Mouse (Mus musculus) cerebellum, adult 8-10 months (tissue): Measurements from ENCODE around the gene Cpm.

ENCODE experiments used
- DNase-seq: peaks from one replicate; pipeline ENCODE4 v3.0.0; 2022

The Cpm gene

GRCm38 (mm10) chr10:117677494-117678236 is 48.4 kb downstream of the Cpm start:
- no peak for DNase-seq

DNA sequence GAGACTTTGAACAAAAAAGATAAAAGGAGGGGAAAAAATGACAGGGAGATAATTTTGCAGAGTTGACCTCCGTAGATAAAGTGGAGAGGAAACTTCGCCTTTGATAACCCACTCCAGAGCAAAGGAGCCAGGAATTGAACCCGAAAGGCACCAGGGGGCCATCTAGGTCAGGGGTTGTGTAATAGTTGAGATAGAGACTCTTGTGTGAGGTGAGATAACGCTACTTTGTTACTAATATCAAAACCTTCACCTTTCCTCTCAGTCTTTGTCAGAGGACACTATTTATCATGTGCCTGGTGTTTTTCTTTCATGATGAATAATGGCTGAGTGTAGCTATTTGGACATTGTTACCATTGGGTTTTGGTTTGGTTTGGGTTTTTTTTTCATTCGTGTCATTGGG is 49.1 kb downstream of the Cpm start:
- DNase-seq, result no peak

DNA sequence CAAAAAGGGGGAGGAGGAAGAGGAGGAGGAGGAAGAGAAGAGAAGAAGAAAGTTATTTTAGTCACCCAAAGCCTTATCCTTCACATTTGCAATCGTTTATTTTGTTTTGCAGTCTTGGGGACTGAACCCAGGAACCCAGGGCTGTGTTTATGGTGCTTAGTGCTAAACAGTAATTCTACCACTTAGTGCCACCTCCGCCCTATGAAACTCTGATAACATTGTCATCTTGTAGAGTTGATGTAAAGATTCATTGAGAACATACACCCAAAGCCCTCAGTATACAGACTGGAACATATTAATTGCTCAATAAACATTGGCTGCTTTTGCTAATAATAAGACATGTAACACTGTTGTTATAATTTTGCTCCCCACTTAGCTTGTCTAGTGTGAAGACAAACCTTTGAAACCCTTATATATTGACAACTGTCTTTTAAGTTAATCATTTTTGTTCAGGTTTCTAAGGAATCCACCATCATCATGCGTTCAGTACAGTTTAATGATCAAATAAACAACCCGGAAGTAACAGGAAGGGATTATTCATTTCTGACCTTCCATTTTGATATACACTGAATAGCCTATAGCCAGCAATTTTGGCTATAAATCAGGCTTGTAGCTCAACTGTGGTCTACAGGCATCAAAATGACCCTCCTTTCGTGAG is 49.9 kb downstream of the Cpm start:
- no peak for DNase-seq

GRCm38 (mm10) chr10:117679963-117680473 is 50.7 kb downstream of the Cpm start:
- no peak for DNase-seq

DNA sequence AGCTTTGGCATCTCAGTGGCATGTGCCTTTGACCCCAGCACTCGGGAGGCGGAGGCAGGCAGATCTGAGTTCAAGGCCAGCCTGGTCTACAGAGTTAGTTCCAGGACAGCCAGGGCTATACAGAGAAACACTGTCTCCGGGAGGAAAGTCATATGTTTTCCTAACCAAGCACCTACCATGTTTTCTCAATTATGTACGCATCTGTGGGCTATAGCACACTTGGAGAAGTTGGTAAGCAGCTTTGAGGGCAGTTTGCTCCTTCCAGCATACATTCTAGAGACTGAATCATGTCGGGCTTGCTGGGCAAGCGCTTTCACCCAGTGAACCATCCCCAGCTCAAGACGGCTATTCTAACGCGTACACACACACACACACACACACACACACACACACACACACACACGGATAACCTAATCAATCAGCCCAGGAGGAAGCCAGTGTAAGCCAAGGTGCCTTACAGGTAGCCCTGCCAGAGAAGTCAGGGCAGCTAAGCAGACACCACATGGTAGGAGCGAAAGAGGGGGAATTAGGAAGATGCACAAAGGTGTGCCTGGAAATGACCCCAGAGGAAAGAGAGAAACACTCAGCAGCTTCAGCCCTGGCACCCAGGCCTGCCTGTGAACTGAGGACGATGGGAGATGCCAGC is 51.7 kb downstream of the Cpm start:
- no peak for DNase-seq

DNA sequence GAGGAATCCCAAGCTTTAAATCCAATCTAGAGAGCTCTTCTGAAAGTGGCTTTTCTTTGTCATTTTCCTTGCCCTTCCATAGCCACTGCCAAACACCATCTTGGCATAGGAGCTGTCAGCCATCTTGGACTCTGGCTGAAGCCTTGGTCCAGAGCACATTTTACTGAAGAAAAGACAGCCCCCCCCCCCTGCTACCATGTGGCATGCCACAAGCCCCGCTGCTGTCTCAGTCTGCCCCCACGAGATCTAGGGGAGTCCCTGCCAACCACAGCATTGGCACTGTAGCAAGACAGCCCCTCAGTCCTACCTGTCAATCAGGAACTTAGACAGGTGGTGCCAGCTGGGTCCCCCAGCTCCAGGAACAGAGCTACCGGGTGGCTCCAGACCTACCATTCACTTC is 52.2 kb downstream of the Cpm start:
- DNase-seq, result no peak

- no peak for DNase-seq
Observed at GRCm38 (mm10) chr10:117681999-117682857, 52.9 kb downstream of the Cpm start.

DNA sequence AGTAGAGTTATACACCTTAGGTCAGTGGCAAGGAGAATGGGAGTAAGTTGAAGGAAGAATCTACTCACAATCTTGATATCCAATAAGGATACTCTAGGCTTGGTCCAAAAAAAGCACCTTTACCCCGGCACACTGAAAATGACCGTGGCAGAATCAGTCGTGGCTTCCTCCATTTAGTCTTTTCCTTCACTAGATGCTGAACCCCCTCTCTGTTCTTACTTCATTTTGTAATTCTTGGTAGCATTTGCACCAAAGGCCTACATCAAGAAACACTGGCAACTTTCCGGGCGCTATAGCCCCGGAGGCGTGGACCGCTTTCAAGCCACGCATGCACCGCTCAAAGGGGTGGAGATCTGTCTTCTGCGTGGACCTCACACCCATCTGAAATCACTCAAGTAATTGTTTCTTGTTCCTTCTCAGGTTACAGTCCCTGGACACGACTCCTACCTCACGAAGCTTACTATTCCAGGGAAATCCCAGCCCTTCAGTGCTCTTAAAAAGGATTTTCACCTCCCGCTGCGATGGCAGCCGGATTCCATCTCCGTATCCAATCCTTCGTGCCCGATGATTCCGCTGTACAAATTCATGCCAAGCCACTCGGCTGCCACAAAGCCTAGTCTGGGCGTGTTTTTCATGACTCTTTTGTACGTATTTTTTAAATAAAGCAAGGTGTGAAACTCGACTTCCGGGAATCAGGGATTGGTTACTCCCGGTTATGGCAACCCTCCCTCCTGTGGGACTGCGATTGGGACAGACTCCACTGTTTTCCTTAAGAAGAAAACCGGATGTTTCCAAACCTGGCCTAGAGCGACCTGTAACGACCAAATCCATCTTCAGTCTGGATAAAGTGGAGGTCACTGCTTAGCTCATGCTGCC is 53.8 kb downstream of the Cpm start:
- DNase-seq, result no peak

- DNase-seq, result no peak
Observed at GRCm38 (mm10) chr10:117683734-117684037, 54.4 kb downstream of the Cpm start.

DNA sequence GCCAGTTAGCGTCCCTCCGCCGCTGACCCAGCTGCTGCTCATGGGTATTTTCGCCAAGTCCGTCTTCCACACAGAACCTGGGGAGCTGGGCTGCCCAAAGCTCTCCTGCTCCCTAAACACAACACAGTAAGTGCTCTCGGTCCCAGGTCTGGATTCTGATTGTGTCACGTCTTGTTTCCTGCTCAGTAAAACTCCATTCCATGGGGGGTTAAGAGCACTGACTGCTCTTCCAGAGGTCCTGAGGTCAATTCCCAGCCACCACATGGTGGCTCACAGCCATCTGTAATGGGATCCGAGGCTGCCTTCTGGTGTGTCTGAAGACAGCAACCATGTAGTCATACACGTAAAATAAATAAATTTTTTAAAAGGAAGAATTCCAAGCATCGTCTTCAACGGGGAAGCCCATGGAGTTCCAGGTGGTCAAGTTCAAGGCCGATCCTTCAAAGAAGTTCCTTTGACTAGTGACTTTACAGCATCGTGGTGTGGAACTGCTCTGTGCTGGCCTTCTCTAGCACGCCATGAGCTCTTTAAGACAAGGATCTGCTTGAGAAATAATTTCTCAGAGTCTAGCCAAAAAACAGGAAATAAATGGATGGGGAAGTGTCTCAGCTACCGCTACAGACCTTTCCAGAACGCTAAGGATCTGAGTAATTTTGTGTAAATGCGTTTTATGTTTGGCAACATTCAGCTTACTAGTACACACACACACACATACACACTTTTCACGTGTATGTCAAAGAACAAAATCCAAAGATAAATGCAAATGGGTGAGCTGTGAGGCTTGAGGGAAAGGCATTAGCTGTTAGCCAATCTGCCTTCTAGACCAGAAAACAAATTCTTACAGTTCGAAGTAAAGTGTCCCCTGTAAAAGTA is 55.2 kb downstream of the Cpm start:
- DNase-seq, result no peak

DNA sequence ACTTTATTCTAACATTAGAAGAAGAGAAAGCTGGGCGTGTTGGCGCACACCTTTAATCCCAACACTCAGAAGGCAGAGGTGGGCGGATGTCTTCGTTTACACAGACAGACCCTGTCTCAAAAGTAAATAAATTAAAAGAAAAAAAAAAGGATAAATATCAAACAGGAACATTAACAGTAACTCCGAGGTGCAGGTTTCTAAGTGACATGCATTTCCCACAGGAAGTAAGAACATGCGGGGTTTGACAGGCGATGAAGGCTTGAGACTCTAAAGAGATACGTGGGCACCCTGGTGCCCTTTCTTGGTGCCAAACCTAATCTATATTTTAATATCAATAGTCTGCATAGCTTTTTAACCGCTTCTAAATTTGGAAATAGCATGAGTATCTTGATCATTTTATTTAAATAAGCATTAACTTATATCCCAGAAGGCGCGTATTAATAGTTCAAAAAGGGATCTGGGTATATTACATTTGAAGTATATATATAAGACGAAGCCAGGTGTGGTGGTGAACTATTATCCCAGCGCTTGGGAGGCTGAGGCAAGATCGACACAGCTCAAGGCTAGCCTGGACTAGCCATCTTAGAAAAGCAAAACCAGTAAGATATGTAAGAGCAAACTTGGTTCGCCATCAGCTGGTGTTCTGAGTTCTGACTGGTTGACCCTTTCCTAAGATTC is 56.0 kb downstream of the Cpm start:
- DNase-seq, result no peak

GRCm38 (mm10) chr10:117685849-117686591 is 56.7 kb downstream of the Cpm start:
- DNase-seq, result no peak

DNA sequence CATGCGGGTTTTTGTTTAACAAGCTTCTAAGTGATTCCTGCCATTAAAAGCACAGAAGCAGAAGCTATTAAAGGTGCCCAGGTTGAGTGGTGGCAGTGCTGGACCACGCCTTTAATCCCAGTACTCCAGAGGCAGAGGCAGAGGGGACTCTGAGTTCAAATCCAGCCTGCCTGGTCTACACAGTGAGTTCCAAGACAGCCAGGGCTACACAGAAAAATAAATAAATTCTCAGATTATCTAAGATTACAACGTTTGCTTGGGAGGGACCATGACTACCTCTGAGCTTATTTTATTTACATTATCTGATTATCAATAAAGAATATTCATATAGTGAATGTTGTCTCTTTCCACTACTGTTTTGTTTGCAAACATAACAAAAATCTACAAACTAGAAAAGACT is 57.7 kb downstream of the Cpm start:
- no peak for DNase-seq

- DNase-seq, result no peak
Observed at GRCm38 (mm10) chr10:117687577-117687976, 58.3 kb downstream of the Cpm start.

GRCm38 (mm10) chr10:117688204-117689151 is 59.2 kb downstream of the Cpm start:
- no peak for DNase-seq

GRCm38 (mm10) chr10:117689297-117690100 is 60.2 kb downstream of the Cpm start:
- DNase-seq, result no peak

DNA sequence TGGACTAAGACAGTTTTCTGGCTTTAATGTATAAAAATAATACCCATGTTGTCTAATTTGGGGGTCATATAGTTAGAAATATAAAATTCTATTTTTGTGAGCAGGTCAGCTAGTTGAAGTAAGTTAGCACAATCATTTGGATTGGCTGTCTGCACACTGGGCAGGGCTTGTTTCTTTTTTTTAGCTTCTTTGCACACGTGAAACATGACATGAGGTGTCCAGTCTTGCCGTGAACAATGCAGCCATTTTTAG is 60.7 kb downstream of the Cpm start:
- DNase-seq, result no peak

DNA sequence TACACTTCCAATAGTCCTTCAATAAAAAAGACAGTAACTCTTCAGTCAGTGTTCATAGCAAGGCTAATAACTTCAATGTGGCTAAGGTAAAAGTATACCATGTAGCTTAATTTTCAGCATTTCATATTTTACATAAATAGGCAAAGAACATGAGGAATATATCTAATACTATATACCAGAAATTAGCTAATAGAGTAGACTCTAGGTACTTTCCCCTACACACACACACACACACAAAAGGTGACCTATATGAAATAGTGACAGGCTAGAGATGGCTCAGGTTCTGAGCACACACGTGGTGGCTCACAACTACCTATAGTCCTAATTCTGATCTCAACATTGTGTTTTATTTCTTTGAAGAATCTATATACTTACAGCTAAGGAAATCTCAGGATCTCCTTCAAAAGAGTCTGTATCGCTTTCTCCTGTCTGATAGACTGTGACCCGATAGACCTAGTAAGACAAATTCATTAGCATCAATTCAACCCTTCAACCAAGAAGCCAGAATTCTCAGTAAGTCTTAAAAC is 61.5 kb downstream of the Cpm start:
- no peak for DNase-seq
